Mouse (Mus musculus) liver, adult 2 months (tissue): ENCODE measurements around the gene Crot.
A peak's percentile ranks its signal among the peaks of the same experiment; 100 is the strongest.

ENCODE experiments used
- CTCF ChIP-seq: fragments of 200-500 bp; IDR thresholded peaks from 2 replicates; pipeline ENCODE4 v1.5.1; 2011; ENCODE audit warnings: low read depth, low read length, control low read depth
- POLR2A ChIP-seq: fragments of 200-500 bp; IDR thresholded peaks from 2 replicates; pipeline ENCODE4 v1.6.1; 2011; ENCODE audit warnings: low read length, control low read depth; ENCODE audit not compliant: insufficient read depth; ENCODE audit errors: extremely low read depth

DNA sequence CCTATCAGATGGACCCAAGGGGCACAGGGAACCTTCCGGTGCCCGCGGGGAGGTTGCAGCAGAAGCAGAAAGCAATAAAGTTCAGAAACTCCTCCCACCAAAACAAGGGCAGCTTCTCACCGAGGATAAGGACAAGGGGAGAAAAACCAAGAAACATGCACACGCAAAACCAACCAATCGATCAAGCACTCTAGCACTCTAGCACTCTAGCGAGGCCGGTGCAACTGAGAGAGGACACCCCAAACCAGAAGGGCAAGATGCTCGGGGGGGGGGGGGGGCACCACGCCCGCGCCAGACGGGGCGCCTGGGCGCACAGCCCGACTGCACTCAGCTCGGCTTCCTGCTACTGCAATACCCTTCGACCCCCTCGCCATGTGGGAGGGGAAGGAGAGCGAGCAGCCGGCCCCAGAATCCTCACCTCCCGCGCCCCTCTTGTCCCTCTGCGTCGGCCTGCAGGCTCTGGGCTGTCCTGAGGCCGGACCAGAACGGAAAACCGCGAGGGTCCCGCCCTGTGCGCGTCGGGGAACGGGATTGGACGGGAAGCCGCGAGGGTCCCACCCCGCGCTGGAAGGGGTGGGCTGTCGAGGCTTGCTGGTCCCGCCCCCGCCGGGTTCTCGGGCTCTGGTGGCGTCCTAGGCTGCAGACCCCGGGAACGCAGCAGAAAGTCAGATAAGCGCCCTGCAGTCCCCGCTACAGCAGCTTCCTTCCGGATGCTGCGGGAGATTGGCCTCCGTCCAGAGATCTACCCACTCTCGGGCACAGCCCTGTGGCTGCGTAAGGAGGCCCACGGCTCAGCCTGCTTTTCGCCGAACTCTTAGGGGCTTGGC is at the start of gene Crot:
- TF ChIP-seq CTCF, result 0 out of 2 replicates have a peak, but pooled peaks have one; percentile 15
- peak; percentile 97 for TF ChIP-seq POLR2A
